Mouse (Mus musculus) limb, embryonic 15.5 days (tissue): Measurements from ENCODE around the gene Kcnab1. TPM values are rescaled to one million over a fixed set of nuclear protein-coding genes. Genes with fewer than 3 reads are reported as not detected.

Experiments
- ATAC-seq: fragments of 200-750 bp; cut with Nextera tagmentation; 2 replicates; pipeline ENCODE4 v1.8.0; 2017; ENCODE audit warnings: low read depth, moderate TSS enrichment; ENCODE audit not compliant: insufficient number of reproducible peaks, low FRiP score, low TSS enrichment
- H3K27ac ChIP-seq: fragments of 300-500 bp; sonication (generic); 2 replicates; pipeline ENCODE4 v1.5.1; 2015; ENCODE audit warnings: moderate library complexity, mild to moderate bottlenecking, inconsistent platforms
- H3K27me3 ChIP-seq: fragments of 300-500 bp; sonication (generic); 2 replicates; pipeline ENCODE4 v1.6.1; 2015; ENCODE audit warnings: inconsistent platforms
- H3K36me3 ChIP-seq: fragments of 300-500 bp; sonication (generic); 2 replicates; pipeline ENCODE4 v1.6.1; 2015; ENCODE audit warnings: inconsistent platforms
- H3K4me1 ChIP-seq: fragments of 300-500 bp; sonication (generic); 2 replicates; pipeline ENCODE4 v1.6.1; 2015; ENCODE audit warnings: inconsistent platforms
- H3K4me2 ChIP-seq: fragments of 300-500 bp; sonication (generic); 2 replicates; pipeline ENCODE4 v1.6.1; 2015; ENCODE audit warnings: mild to moderate bottlenecking, inconsistent platforms
- H3K4me3 ChIP-seq: fragments of 300-500 bp; sonication (generic); 2 replicates; pipeline ENCODE4 v1.5.1; 2015; ENCODE audit warnings: mild to moderate bottlenecking, inconsistent platforms
- H3K9ac ChIP-seq: fragments of 300-500 bp; sonication (generic); 2 replicates; pipeline ENCODE4 v1.6.1; 2015; ENCODE audit warnings: inconsistent platforms
- H3K9me3 ChIP-seq: fragments of 300-500 bp; sonication (generic); 2 replicates; pipeline ENCODE4 v1.6.1; 2016; ENCODE audit warnings: inconsistent platforms
- WGBS: fragments of 180-500 bp; shearing (Covaris S2); methylation state at CpG from one replicate; pipeline ENCODE4 v1.1.7; 2015; 5-methylcytosine and 5-hydroxymethylcytosine counted together
- polyA plus RNA-seq: library from polyadenylated mRNA; unstranded; fragments of >200 nt; fragmentation: Nextera tagmentation; extraction: Ambion mirVana; gene quantifications from 2 replicates; pipeline ENCODE4 v1.2.1, GENCODE M21; 2015

The Kcnab1 gene
- polyA plus RNA-seq, 1 experiment from 2014 or later: 7.5 TPM

DNA sequence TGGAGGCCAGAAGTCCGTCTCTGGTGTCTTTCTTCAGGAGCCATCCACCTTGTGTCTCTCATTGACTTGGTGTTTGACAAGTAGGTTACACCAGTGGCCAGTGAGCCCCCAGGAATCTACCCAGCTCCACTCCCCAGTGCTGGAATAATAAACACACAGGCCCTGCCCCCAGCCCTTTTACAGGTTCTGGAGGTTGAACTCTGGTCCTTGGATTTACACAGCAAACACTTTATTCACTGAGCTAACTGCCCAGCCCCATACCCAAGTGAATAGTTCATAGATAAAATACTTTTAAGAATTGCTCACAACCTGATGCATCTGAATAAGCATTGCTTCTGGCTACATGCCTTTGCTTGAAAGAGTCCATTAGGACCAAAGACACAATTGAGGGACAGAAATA, 164.1 kb downstream of the Kcnab1 start:
- WGBS: 71% methylated on average over 1 of the region's 1 CpGs

DNA sequence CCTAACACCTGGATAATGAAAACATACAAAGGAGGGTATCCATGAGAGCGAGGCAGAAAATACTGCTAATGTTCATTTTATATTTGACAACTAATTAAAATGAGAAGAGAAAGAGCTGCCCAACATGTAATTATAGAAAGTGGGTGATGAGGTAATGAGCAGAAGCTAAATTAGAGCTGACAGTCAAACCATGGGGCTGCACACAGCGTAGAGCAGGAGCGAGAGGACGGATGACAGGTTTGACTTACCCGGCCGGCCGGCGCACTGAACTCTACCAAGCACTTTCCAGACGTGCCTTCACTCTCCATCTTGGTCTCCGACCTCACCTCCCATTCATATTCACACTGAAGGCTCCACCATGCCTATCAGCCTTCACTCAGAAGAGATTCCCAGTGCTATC, 168.6 kb downstream of the Kcnab1 start:
- WGBS: 86% methylated on average over 10 of the region's 10 CpGs
- Histone ChIP-seq H3K4me1 (no peaks in the 10 kb centered on the region), H3K36me3 (no peaks in the 10 kb centered on the region), H3K9me3 (no peaks in the 10 kb centered on the region), H3K27me3 (no peaks in the 10 kb centered on the region), H3K9ac (no peak overlapping the region), H3K4me2 (no peak overlapping the region), H3K4me3 (no peak overlapping the region), H3K27ac (no peak overlapping the region)
- no peak for ATAC-seq

More for the DNA sequence above, 164.1 kb downstream of the Kcnab1 start:
- no peaks in the 10 kb centered on the region for H3K9me3 ChIP-seq
- no peaks in the 10 kb centered on the region for H3K4me1 ChIP-seq
- H3K27me3 ChIP-seq: no peaks in the 10 kb centered on the region
- no peak overlapping the region for H3K9ac ChIP-seq
- H3K4me2 ChIP-seq: no peak overlapping the region
- H3K4me3 ChIP-seq: no peak overlapping the region
- no peak for ATAC-seq
- no peaks in the 10 kb centered on the region for H3K36me3 ChIP-seq
- H3K27ac ChIP-seq: no peak overlapping the region

DNA sequence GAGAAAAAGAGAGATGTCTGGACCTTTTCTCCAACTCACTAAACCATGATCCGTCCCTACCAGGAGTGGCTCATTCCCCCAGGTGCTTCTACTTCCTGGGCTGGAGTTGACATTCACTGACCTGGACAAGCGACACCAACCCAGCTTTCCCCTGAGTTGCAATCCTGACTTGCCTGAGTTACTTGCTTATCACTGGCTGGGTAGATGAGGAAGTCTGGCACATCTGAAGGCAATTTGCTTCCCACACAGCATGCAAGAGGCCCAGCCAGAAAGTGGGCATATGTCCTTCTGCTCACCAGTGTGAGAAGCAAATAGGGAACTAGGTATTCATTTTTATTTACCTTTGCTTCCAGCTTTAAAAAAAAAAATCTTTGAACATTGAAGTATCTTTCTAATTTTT, 174.2 kb downstream of the Kcnab1 start:
- Histone ChIP-seq H3K9ac (no peak overlapping the region), H3K27ac (no peak overlapping the region), H3K4me3 (no peak overlapping the region), H3K9me3 (no peaks in the 10 kb centered on the region), H3K4me2 (no peak overlapping the region), H3K27me3 (no peaks in the 10 kb centered on the region), H3K36me3 (no peaks in the 10 kb centered on the region), H3K4me1 (no peaks in the 10 kb centered on the region)
- 81% methylated on average over 2 of the region's 2 CpGs for WGBS
- ATAC-seq: no peak

DNA sequence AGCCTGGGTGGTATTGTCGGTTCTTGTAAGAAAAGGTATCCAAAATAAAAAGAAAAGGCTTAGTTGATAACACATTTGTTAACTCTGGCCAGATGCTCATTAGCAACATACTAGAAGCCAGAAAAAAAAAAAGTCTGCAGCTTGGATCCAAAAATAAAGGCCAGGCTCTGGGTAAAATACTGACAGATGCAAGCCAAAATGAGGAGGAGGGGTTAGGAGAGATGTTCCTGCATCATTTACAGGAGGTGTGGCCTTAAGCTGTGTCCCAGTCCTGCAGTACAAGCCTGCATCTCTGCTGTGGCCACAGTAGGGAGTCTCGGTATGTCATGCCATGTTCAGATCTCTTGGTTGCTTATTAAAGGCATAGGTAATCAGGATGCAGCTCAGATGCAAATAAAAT, 179.8 kb downstream of the Kcnab1 start:
- no peaks in the 10 kb centered on the region for H3K36me3 ChIP-seq
- ATAC-seq: no peak
- no peaks in the 10 kb centered on the region for H3K9me3 ChIP-seq
- 60% methylated on average over 2 of the region's 2 CpGs for WGBS
- no peaks in the 10 kb centered on the region for H3K4me1 ChIP-seq
- no peaks in the 10 kb centered on the region for H3K27me3 ChIP-seq
- no peak overlapping the region for H3K4me3 ChIP-seq
- no peak overlapping the region for H3K9ac ChIP-seq
- H3K4me2 ChIP-seq: no peak overlapping the region
- no peak overlapping the region for H3K27ac ChIP-seq

DNA sequence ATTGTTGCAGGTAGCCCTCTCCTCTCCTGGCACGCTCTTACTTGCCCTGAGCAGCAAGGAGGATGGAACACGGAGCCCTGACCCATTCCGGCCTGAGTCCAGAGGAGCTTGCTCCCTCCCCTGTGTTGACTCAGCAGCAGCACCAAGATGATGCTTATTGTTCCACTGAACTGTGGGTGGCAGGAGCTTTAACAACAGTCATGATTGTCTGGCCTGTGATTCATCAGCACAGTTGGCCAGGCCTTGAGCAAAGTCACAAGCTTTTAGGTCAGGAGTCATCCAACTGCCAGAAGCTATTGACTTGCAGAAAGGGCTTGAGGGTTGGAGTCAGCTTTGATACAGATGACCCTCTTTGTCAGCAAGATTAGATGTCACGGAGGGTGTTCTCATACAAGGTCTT, 187.8 kb downstream of the Kcnab1 start:
- Histone ChIP-seq H3K9ac (no peak overlapping the region), H3K4me1 (no peaks in the 10 kb centered on the region), H3K36me3 (no peaks in the 10 kb centered on the region), H3K27me3 (no peaks in the 10 kb centered on the region), H3K9me3 (no peaks in the 10 kb centered on the region), H3K4me2 (no peak overlapping the region), H3K4me3 (no peak overlapping the region), H3K27ac (no peak overlapping the region)
- no peak for ATAC-seq
- 71% methylated on average over 4 of the region's 4 CpGs for whole genome bisulfite sequencing

DNA sequence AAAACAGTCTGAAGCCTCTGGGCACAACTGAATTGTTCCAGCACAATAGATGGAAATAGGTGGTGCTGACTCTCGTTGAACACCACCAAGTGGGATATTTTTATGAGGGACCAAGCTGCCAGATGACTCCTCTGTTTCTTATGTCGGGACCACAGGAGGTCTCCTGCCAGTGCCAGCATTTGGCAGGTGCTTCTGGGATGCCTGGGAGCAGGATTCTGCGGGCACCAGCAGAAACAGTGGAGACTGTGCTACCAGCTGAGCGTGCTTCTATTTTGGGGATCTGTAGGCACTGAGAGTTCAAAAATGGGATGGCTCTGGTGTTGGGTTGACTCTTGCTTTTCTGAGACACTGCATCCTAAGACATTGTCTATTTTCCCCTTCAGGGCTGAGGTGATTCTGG, 190.0 kb downstream of the Kcnab1 start:
- H3K9ac ChIP-seq: no peak overlapping the region
- no peak overlapping the region for H3K4me2 ChIP-seq
- H3K27me3 ChIP-seq: no peaks in the 10 kb centered on the region
- no peaks in the 10 kb centered on the region for H3K9me3 ChIP-seq
- no peak overlapping the region for H3K4me3 ChIP-seq
- no peaks in the 10 kb centered on the region for H3K4me1 ChIP-seq
- no peak for ATAC-seq
- no peak overlapping the region for H3K27ac ChIP-seq
- no peaks in the 10 kb centered on the region for H3K36me3 ChIP-seq
- 68% methylated on average over 4 of the region's 4 CpGs for WGBS

DNA sequence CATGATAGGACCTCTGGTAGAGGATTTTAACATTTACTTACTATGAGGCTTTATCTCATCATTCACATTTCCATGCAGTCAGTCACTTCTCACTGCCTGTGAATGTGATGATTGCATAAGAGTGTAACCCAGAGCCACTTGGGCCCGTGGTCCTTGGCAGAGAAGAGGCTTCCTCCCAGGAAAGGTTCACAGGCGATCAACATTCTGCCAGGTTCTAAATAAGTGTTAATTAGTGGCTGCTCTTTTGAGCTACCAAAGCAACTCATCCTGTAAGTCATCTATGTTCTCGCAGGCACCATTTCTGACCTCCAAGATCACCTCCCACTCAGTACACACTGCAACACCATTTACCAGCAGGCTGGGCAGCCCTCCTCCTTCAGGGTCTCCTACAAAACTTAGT, 192.3 kb downstream of the Kcnab1 start:
- Histone ChIP-seq H3K27me3 (no peaks in the 10 kb centered on the region), H3K4me2 (no peak overlapping the region), H3K27ac (no peak overlapping the region), H3K4me3 (no peak overlapping the region), H3K9ac (no peak overlapping the region), H3K4me1 (no peaks in the 10 kb centered on the region), H3K36me3 (no peaks in the 10 kb centered on the region), H3K9me3 (no peaks in the 10 kb centered on the region)
- no peak for ATAC-seq
- 56% methylated on average over 3 of the region's 3 CpGs for WGBS

DNA sequence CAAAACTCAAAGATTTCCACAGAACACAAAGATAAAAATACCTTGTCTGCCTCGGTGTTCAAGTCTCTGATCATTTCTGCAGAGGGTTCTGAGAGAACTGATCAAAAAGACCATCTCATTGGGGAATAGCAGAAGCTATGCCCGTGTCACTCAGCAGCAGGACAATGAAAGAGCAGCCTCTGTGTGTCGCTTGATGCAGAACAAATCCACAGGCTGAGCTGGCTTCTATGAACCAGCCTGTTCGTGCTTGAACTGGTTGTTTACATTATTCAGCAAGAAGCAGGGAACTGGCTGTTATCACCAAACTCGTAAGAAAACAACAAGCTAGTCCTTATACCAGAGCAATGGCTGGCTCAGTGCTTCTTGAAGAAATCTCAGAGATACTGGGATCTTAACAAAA, 193.4 kb downstream of the Kcnab1 start:
- Histone ChIP-seq H3K4me3 (no peak overlapping the region), H3K27ac (no peak overlapping the region), H3K4me1 (no peaks in the 10 kb centered on the region), H3K27me3 (no peaks in the 10 kb centered on the region), H3K4me2 (no peak overlapping the region), H3K9ac (no peak overlapping the region), H3K36me3 (no peaks in the 10 kb centered on the region), H3K9me3 (no peaks in the 10 kb centered on the region)
- 39% methylated on average over 5 of the region's 5 CpGs for WGBS
- no peak for ATAC-seq

DNA sequence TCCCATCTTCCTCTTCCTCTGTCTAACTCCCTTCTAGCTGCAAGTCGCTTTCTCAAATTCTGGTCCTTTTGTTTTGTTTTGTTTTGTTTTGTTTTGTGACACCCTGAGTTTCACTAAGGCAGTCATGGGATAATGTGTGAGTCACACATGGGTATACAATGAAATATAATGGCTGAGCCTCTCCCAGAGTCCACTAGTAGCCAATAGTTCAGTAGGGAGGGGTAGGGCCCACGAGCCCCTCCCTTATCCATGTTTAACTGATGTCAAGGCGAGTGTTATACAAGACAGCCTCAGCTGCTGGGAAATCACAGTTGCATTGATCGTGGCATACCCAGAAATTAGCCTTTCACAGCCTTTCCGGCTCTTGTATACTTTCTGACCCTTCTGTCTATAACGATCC, 206.7 kb downstream of the Kcnab1 start:
- Histone ChIP-seq H3K9me3 (no peaks in the 10 kb centered on the region), H3K4me3 (no peak overlapping the region), H3K27ac (no peak overlapping the region), H3K36me3 (no peaks in the 10 kb centered on the region), H3K4me2 (no peak overlapping the region), H3K4me1 (no peaks in the 10 kb centered on the region), H3K9ac (no peak overlapping the region), H3K27me3 (no peaks in the 10 kb centered on the region)
- ATAC-seq: no peak
- 78% methylated on average over 6 of the region's 6 CpGs for WGBS

DNA sequence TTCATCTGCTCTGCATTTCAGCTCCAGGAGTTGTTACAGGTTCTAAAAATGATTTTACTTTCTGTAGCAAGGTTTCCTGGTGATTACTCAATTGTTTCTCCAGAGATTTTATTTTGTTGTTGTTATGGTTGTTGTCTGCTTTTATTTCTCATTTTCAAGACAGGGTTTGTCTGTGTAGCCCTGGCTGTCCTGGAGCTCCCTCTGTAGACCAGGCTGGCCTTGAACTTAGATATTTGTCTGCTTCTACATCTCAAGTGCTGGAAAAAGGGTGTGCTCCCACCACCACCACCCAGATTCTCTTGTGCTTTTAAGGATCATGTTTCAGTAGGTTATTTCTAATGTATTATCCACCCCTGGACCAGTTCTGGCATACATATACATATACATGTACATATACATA, 207.6 kb downstream of the Kcnab1 start:
- no peak overlapping the region for H3K27ac ChIP-seq
- H3K4me1 ChIP-seq: no peaks in the 10 kb centered on the region
- H3K27me3 ChIP-seq: no peaks in the 10 kb centered on the region
- H3K4me2 ChIP-seq: no peak overlapping the region
- H3K9me3 ChIP-seq: no peaks in the 10 kb centered on the region
- no peaks in the 10 kb centered on the region for H3K36me3 ChIP-seq
- ATAC-seq: no peak
- H3K9ac ChIP-seq: no peak overlapping the region
- no peak overlapping the region for H3K4me3 ChIP-seq

DNA sequence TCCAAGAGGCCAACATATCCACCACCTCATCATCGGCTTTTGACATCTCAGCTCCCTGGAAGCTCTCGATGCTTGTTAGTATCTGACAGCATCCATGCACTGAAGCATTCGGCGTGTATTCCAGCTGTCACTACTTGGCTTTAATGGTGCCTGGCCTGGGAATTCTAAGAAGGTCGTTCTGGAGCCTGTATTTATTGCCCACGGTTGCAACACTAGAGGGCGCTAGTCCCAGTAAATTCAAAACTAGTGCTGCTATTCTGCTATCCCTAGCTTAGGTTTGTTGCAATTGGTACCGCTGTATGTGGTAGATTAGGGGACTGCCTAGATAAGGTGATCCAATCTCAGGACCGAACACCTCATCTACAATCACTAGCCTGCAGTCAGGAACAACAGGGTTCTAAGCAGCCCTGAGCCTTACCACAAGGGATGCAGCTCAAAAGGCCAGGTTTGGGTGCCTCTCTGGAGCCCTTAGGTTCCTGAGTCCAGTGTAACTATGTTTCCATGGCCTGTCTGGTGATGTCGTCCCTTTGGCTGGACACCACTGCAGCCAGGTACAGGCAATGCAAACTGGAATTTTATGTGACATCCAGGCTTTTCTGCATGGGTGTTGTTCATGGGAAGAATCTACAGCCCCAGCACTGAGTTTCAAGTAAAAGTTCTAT, 208.8 kb downstream of the Kcnab1 start:
- H3K27ac ChIP-seq: no peak overlapping the region
- no peak overlapping the region for H3K4me3 ChIP-seq
- 44% methylated on average over 10 of the region's 10 CpGs for WGBS
- no peaks in the 10 kb centered on the region for H3K36me3 ChIP-seq
- no peaks in the 10 kb centered on the region for H3K9me3 ChIP-seq
- H3K27me3 ChIP-seq: no peaks in the 10 kb centered on the region
- no peak overlapping the region for H3K9ac ChIP-seq
- no peak overlapping the region for H3K4me2 ChIP-seq
- no peak for ATAC-seq
- no peaks in the 10 kb centered on the region for H3K4me1 ChIP-seq

DNA sequence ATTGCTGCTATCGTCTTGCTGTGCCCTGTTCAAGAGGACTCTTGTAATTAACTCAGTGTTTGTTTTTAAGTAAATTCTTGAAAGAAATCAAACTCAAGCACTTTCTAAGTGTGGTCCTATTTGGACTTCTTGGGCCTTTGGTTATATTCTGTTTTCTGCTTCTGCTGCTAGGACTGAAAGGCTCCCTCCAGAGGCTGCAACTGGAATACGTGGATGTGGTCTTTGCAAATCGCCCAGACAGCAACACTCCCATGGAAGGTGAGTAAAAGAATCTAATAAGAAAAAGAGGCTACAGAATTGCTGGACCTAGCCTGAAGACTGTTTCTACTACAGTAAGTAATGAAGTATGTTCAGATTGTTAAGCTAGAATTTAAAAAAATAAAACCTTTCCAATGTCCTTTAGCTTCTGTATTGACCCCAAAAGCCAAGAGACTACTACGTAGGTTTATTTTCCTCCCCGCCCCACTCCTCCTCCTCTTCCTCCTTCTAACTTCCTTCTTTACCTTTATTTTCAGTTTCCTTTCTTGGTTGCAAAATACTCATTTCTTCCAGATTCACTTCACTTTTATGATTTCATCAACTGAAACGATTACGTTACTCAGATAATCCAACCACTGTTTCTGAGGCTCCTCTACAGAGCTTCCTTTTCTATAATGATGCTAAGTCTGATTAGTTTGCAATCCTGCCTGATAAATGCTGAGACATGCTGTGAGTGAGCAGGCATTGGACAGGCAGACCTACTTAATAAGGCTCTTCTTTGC, 210.2 kb downstream of the Kcnab1 start:
- H3K4me1 ChIP-seq: no peaks in the 10 kb centered on the region
- no peak for ATAC-seq
- 68% methylated on average over 7 of the region's 7 CpGs for WGBS

More for the DNA sequence above, 210.2 kb downstream of the Kcnab1 start:
- Histone ChIP-seq H3K27ac (no peak overlapping the region), H3K27me3 (no peaks in the 10 kb centered on the region), H3K4me2 (no peak overlapping the region), H3K9me3 (no peaks in the 10 kb centered on the region), H3K36me3 (no peaks in the 10 kb centered on the region), H3K4me3 (no peak overlapping the region), H3K9ac (no peak overlapping the region)
